Mouse (Mus musculus) midbrain, embryonic 16.5 days (tissue): ENCODE data around the gene Lrat. TPM values are rescaled to one million over a fixed set of nuclear protein-coding genes. Genes with fewer than 3 reads are reported as not detected.

Source experiments
- ATAC-seq: fragments of 200-750 bp; cut with Nextera tagmentation; 2 replicates; pipeline ENCODE4 v1.8.0; 2017; ENCODE audit warnings: moderate TSS enrichment
- H3K27ac ChIP-seq: fragments of 300-500 bp; sonication (generic); 2 replicates; pipeline ENCODE4 v1.5.1; 2014; ENCODE audit warnings: mild to moderate bottlenecking, low read length, mixed read lengths
- H3K27me3 ChIP-seq: fragments of 300-500 bp; sonication (generic); 2 replicates; pipeline ENCODE4 v1.6.1; 2014; ENCODE audit warnings: low read depth, low read length, mixed read lengths; ENCODE audit not compliant: control insufficient read depth, insufficient read depth
- H3K36me3 ChIP-seq: fragments of 300-500 bp; sonication (generic); 2 replicates; pipeline ENCODE4 v1.6.1; 2014; ENCODE audit warnings: mild to moderate bottlenecking, low read length, moderate library complexity, mixed read lengths; ENCODE audit not compliant: control insufficient read depth, insufficient read depth
- H3K4me1 ChIP-seq: fragments of 300-500 bp; sonication (generic); 2 replicates; pipeline ENCODE4 v1.6.1; 2014; ENCODE audit warnings: mild to moderate bottlenecking, low read length, mixed read lengths; ENCODE audit not compliant: control insufficient read depth, insufficient read depth
- H3K4me2 ChIP-seq: fragments of 300-500 bp; sonication (generic); 2 replicates; pipeline ENCODE4 v1.6.1; 2014; ENCODE audit warnings: mild to moderate bottlenecking, low read length, mixed read lengths
- H3K4me3 ChIP-seq: fragments of 300-500 bp; sonication (generic); 2 replicates; pipeline ENCODE4 v1.5.1; 2014; ENCODE audit warnings: low read depth, mild to moderate bottlenecking, low read length, moderate library complexity, mixed read lengths
- H3K9ac ChIP-seq: fragments of 300-500 bp; sonication (generic); 2 replicates; pipeline ENCODE4 v1.6.1; 2014; ENCODE audit warnings: low read depth, low read length, mixed read lengths
- H3K9me3 ChIP-seq: fragments of 300-500 bp; sonication (generic); replicated peaks from 2 replicates; pipeline ENCODE4 v1.6.1; 2014; ENCODE audit warnings: mild to moderate bottlenecking, low read length, mixed read lengths; ENCODE audit not compliant: control insufficient read depth, poor library complexity, severe bottlenecking
- WGBS: fragments of 180-500 bp; shearing (Covaris S2); extraction: QIAGEN DNeasy Blood & Tissue Kit; methylation state at CpG from one replicate; pipeline ENCODE4 v1.1.7; 2014; 5-methylcytosine and 5-hydroxymethylcytosine counted together
- polyA plus RNA-seq: library from polyadenylated mRNA; unstranded; fragments of >200 nt; fragmentation: Nextera tagmentation; extraction: Ambion mirVana; gene quantifications from 2 replicates; pipeline ENCODE4 v1.2.1, GENCODE M21; 2015

The Lrat gene
- polyA plus RNA-seq, result 0.27 and 0.30 TPM in 2 replicates

DNA sequence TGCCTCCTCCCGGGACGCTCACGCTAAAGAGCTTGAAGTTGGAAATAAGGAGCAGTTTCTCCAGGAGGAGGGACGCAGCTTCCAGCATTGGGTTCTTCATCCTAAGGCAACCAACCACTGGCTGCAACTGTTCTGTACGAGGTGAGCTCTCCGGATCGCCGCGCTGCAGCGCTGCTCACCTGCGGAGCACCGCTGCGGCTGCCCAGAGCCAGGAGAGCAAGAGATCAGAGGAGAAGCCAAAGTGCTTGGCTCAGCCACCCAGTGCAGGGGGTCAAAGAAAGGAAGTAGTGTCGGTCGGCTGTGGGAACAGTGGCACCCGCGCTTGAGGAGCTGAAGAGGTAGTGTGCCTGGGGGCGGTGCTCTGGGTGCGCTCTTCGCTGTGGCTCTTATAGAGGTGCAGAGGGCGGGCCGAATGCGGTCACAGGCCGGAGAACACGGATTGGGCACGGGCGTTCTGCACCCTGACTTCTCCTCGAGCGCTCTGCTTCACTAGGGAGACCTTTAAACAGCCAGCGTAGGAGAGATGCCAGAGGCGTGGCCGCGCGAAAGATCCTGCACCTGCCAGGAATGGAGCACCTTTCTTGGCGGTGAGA, at the start of gene Lrat:
Gene Lrat, minus strand, starts transcription at position 361 of the 593 bp plus-strand sequence.
- peak within 1 kb of the TSS; percentile 59 for H3K4me3 ChIP-seq
- peak; percentile 88 for ATAC-seq
- no peak within 1 kb of the TSS for H3K27ac ChIP-seq
- peak within 1 kb of the TSS; percentile 99 for H3K4me2 ChIP-seq
- WGBS, result 1% methylated on average over 35 of the region's 35 CpGs
- peak within 1 kb of the TSS; percentile 64 for H3K9ac ChIP-seq
- peaks cover 8% of the 10 kb centered on the region for H3K27me3 ChIP-seq
- no peaks in the 10 kb centered on the region for H3K9me3 ChIP-seq
- H3K4me1 ChIP-seq, result peaks cover 8% of the 10 kb centered on the region
- no peaks in the 10 kb centered on the region for H3K36me3 ChIP-seq

DNA sequence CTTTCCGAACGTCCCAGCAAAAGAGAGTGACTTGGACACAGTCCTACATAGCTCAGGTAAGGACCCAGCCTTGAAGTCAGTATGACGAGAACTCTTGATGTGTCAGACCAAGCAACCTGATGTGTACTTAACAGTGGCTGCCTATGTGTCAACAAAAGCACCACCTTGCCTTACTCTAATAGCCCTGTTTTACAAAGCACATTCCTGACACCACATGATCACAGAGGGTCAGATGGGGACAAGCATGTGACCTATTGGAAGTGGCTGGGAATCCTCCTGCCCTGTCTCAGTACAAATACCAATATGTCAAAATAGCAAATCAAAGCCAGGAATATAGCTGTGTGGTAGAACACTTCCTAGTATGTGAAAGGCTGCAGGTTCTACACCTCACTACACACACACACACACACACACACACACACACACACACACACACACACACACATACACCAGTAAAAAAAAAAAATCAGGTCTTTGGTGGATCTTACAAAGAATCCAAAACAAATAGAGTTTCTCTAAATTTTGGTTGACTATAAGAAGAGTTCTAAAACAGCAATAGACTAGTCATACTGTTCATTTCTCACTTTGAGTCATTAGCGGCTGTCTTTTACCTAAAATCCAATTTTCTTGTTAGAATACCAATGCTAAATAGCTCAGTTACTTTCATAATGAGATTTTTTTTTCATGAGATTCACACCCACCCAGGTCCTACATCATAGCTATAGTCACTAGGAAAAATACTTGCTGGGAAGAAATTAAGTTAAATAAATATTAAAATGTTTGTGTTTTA, 48.6 kb upstream of the Lrat start:
- Histone ChIP-seq H3K4me3 (no peak overlapping the region), H3K4me2 (no peak overlapping the region), H3K27me3 (no peaks in the 10 kb centered on the region), H3K9ac (no peak overlapping the region), H3K9me3 (no peaks in the 10 kb centered on the region), H3K4me1 (no peaks in the 10 kb centered on the region), H3K36me3 (no peaks in the 10 kb centered on the region), H3K27ac (no peak overlapping the region)
- 93% methylated on average over 4 of the region's 4 CpGs for WGBS
- no peak for ATAC-seq

DNA sequence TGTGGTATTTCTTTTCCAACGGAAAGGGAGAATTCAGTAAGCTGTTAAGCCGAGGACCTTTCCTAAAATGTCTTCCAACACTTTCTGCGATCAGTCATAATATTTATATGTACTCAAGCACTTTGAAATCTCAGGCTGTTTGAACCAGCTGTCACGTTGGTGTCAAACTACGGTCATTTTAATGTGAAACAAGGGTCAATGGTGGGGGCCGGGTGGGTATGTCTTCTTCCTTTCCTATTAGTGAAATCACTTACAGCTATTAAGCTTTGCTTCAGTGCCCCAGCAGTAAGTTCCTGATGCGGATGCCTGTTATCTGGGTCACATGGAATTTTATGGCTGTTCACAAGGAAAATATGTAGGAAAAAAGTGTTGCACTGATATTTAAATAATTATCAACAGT, 46.9 kb upstream of the Lrat start:
- Histone ChIP-seq H3K4me2 (no peak overlapping the region), H3K27me3 (no peaks in the 10 kb centered on the region), H3K9me3 (no peaks in the 10 kb centered on the region), H3K9ac (no peak overlapping the region), H3K4me1 (no peaks in the 10 kb centered on the region), H3K27ac (no peak overlapping the region), H3K4me3 (no peak overlapping the region), H3K36me3 (no peaks in the 10 kb centered on the region)
- 75% methylated on average over 7 of the region's 7 CpGs for WGBS
- no peak for ATAC-seq

- no peak overlapping the region for H3K4me3 ChIP-seq
- no peak for ATAC-seq
- H3K4me1 ChIP-seq, result no peaks in the 10 kb centered on the region
- no peaks in the 10 kb centered on the region for H3K36me3 ChIP-seq
- 76% methylated on average over 10 of the region's 10 CpGs for WGBS
- no peak overlapping the region for H3K9ac ChIP-seq
- H3K4me2 ChIP-seq, result no peak overlapping the region
- no peak overlapping the region for H3K27ac ChIP-seq
- H3K9me3 ChIP-seq, result no peaks in the 10 kb centered on the region
- no peaks in the 10 kb centered on the region for H3K27me3 ChIP-seq
These were observed 46.4 kb upstream of the Lrat start for GRCm38 (mm10) chr3:82950208-82950607.

DNA sequence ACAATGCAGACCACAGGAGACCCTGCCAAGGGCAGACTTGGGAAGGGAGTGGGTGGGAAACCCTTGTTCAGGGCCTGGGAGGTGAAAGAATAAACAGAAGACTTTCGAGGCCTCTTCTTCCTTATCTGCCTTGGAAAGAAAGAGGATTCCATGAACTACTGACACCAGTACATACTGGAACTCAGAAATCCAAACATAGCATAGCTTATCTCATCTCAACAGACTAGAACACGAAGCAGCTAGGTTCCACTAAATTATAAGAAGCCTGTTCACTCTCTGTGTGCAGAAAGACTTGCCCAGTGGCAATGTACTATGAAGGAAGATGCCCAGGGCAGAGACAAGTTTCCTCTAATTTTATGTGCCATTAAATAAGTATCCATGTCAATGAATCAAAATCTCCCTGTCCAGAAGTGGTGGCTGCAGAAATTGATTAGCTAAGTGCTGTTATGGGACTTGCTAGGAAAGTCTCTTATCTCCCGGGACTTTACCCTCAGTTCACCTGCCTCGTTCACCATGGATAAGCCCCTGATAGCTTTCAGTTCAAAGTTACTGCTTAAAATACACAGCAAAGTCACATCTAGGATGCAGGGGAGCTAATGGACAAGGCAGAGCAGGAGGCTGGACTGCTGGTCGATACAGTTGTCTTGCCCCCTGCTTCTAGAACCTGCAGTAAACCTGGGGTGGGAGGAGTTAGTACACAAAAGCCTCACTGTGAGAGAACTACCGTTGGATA, 42.8 kb upstream of the Lrat start:
- Histone ChIP-seq H3K4me1 (no peaks in the 10 kb centered on the region), H3K36me3 (no peaks in the 10 kb centered on the region), H3K27ac (no peak overlapping the region), H3K27me3 (no peaks in the 10 kb centered on the region), H3K4me2 (no peak overlapping the region), H3K4me3 (no peak overlapping the region), H3K9me3 (no peaks in the 10 kb centered on the region), H3K9ac (no peak overlapping the region)
- ATAC-seq, result no peak
- WGBS, result 56% methylated on average over 6 of the region's 6 CpGs

- no peak overlapping the region for H3K9ac ChIP-seq
- no peaks in the 10 kb centered on the region for H3K27me3 ChIP-seq
- no peak for ATAC-seq
- H3K36me3 ChIP-seq, result no peaks in the 10 kb centered on the region
- 89% methylated on average over 2 of the region's 2 CpGs for WGBS
- no peak overlapping the region for H3K4me2 ChIP-seq
- H3K4me1 ChIP-seq, result no peaks in the 10 kb centered on the region
- no peak overlapping the region for H3K27ac ChIP-seq
- H3K4me3 ChIP-seq, result no peak overlapping the region
- no peaks in the 10 kb centered on the region for H3K9me3 ChIP-seq
These were observed 24.1 kb upstream of the Lrat start for GRCm38 (mm10) chr3:82927917-82928316.

DNA sequence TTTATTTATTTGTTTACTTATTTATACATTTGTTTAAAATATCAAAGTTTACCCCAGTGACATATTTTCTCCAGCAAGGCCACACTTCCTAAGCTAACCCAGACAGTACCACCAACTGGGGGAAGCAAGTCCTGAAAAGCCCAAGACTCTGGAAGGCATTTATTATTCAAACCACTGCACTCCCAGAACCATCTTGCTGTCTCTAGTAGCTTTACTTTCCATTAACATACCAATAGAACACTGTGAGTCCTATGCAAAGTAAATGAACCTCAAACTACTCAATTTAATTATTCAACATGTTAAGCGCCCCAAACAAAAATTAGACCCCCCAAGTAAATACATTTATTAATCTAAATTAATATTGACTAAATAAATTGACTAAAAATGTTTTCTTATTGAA, 11.9 kb upstream of the Lrat start:
- no peaks in the 10 kb centered on the region for H3K9me3 ChIP-seq
- no peak overlapping the region for H3K4me3 ChIP-seq
- 8% methylated on average over 1 of the region's 1 CpGs for WGBS
- no peak overlapping the region for H3K27ac ChIP-seq
- no peaks in the 10 kb centered on the region for H3K27me3 ChIP-seq
- no peaks in the 10 kb centered on the region for H3K4me1 ChIP-seq
- no peaks in the 10 kb centered on the region for H3K36me3 ChIP-seq
- no peak overlapping the region for H3K4me2 ChIP-seq
- ATAC-seq, result no peak
- H3K9ac ChIP-seq, result no peak overlapping the region

- Histone ChIP-seq H3K4me3 (no peak overlapping the region), H3K4me2 (no peak overlapping the region), H3K27me3 (0 out of 2 replicates have a peak, but pooled peaks cover 4% of the 10 kb centered on the region), H3K4me1 (peaks cover 5% of the 10 kb centered on the region), H3K27ac (no peak overlapping the region), H3K9ac (no peak overlapping the region), H3K36me3 (no peaks in the 10 kb centered on the region), H3K9me3 (no peaks in the 10 kb centered on the region)
- no peak for ATAC-seq
- 83% methylated on average over 2 of the region's 2 CpGs for WGBS
These were observed 4.9 kb upstream of the Lrat start for GRCm38 (mm10) chr3:82908671-82909070.
